Mouse (Mus musculus): ENCODE data around the gene Stk33. TPM values are rescaled to one million over a fixed set of nuclear protein-coding genes. Genes with fewer than 3 reads are reported as not detected.
"Not testable (repeated sequence)": the region's sequence is repeated elsewhere in the genome, so short reads cannot be mapped to it uniquely, and the experiment has no call there.

Stk33 gene
- total and polyA plus RNA-seq, 3 experiments, result not detected

- Histone ChIP-seq H3K27me3 (ENCODE audit: control insufficient read depth in 1 of 2, insufficient read depth in 2 of 2, low read length in 2 of 2) (no peaks in the 10 kb centered on the region; a peak in 1 of 4 replicates), H3K4me3 (ENCODE audit: control insufficient read depth in 1 of 2, insufficient read depth in 1 of 2, low read depth in 2 of 2, low read length in 2 of 2) (no peak overlapping the region), H3K4me1 (ENCODE audit: control insufficient read depth in 1 of 2, insufficient read depth in 2 of 2, low read length in 2 of 2) (no peaks in the 10 kb centered on the region), H3K79me2 (ENCODE audit: control insufficient read depth, insufficient read depth, low read length, poor library complexity) (no peaks in the 10 kb centered on the region), H3K36me3 (ENCODE audit: control insufficient read depth in 1 of 2, insufficient read depth in 2 of 2, low read length in 2 of 2) (no peaks in the 10 kb centered on the region), H3K9me3 (replicated peaks; ENCODE audit: insufficient read depth, low read length) (no peaks in the 10 kb centered on the region), H3K9ac (ENCODE audit: control insufficient read depth, low read depth, low read length, poor library complexity, severe bottlenecking) (no peak overlapping the region), H3K27ac (ENCODE audit: control insufficient read depth, low read depth, low read length) (no peak overlapping the region)
- no peak for DNase-seq (ENCODE audit: low read depth, low spot score)
- TF ChIP-seq KAT2A (conservative IDR thresholded peaks at IDR 0.05; ENCODE audit: low read depth, low read length) (no peak), CTCF (IDR thresholded peaks at IDR 0.05 in 2 of 3, conservative IDR thresholded peaks at IDR 0.05 in 1 of 3; ENCODE audit: control insufficient read depth in 1 of 3, insufficient read depth in 1 of 3, low read depth in 2 of 3, low read length in 3 of 3, poor library complexity in 1 of 3, severe bottlenecking in 1 of 3) (no peak), GABPA (IDR thresholded peaks at IDR 0.05; ENCODE audit: low read depth, low read length) (no peak), RAD21 (IDR thresholded peaks at IDR 0.05; ENCODE audit: low read depth, low read length) (no peak), MAFK (IDR thresholded peaks at IDR 0.05; ENCODE audit: borderline replicate concordance, low read depth, low read length) (no peak), GATA1 (IDR thresholded peaks at IDR 0.05; ENCODE audit: low read depth, low read length) (no peak)
Observed at GRCm38 (mm10) chr7:109399299-109399698, 39.6 kb downstream of the Stk33 start.

GRCm38 (mm10) chr7:109381131-109381530 is 57.8 kb downstream of the Stk33 start:
- H3K27me3 ChIP-seq (ENCODE audit: control insufficient read depth in 1 of 2, insufficient read depth in 2 of 2, low read length in 2 of 2), result no peaks in the 10 kb centered on the region
- no peaks in the 10 kb centered on the region for H3K9me3 ChIP-seq (replicated peaks; ENCODE audit: insufficient read depth, low read length)
- H3K4me3 ChIP-seq (ENCODE audit: control insufficient read depth in 1 of 2, insufficient read depth in 1 of 2, low read depth in 2 of 2, low read length in 2 of 2), result no peak overlapping the region
- no peak overlapping the region for H3K27ac ChIP-seq (ENCODE audit: control insufficient read depth, low read depth, low read length)
- no peaks in the 10 kb centered on the region for H3K36me3 ChIP-seq (ENCODE audit: control insufficient read depth in 1 of 2, insufficient read depth in 2 of 2, low read length in 2 of 2)
- no peaks in the 10 kb centered on the region for H3K79me2 ChIP-seq (ENCODE audit: control insufficient read depth, insufficient read depth, low read length, poor library complexity)
- no peak for DNase-seq (ENCODE audit: low read depth, low spot score)
- H3K4me1 ChIP-seq (ENCODE audit: control insufficient read depth in 1 of 2, insufficient read depth in 2 of 2, low read length in 2 of 2), result no peaks in the 10 kb centered on the region
- no peak overlapping the region for H3K9ac ChIP-seq (ENCODE audit: control insufficient read depth, low read depth, low read length, poor library complexity, severe bottlenecking)
- TF ChIP-seq USF2 (IDR thresholded peaks at IDR 0.05; ENCODE audit: borderline replicate concordance in 1 of 2, insufficient read depth in 1 of 2, low read depth in 1 of 2, low read length in 2 of 2), result no peak
- no peak for TF ChIP-seq USF1 (IDR thresholded peaks at IDR 0.05; ENCODE audit: low read depth, low read length)
- no peak for TF ChIP-seq HCFC1 (IDR thresholded peaks at IDR 0.05; ENCODE audit: low read depth, low read length)
- no peak for TF ChIP-seq SIN3A (IDR thresholded peaks at IDR 0.05; ENCODE audit: low read length)
- TF ChIP-seq POLR2A (IDR thresholded peaks at IDR 0.05; ENCODE audit: control insufficient read depth in 1 of 2, insufficient read depth in 1 of 2, low read depth in 1 of 2, low read length in 2 of 2, poor library complexity in 1 of 2), result no peak
- no peak for TF ChIP-seq SMC3 (IDR thresholded peaks at IDR 0.05; ENCODE audit: low read depth, low read length)
- no peak for TF ChIP-seq RCOR1 (IDR thresholded peaks at IDR 0.05; ENCODE audit: low read depth, low read length)
- TF ChIP-seq UBTF (IDR thresholded peaks at IDR 0.05; ENCODE audit: borderline replicate concordance, insufficient read depth, low read depth, low read length), result no peak
- no peak for TF ChIP-seq MAFK (IDR thresholded peaks at IDR 0.05; ENCODE audit: borderline replicate concordance, low read depth, low read length)

- H3K27me3 ChIP-seq (ENCODE audit: control insufficient read depth in 1 of 2, insufficient read depth in 2 of 2, low read length in 2 of 2); H3K36me3 ChIP-seq (ENCODE audit: control insufficient read depth in 1 of 2, insufficient read depth in 2 of 2, low read length in 2 of 2); H3K79me2 ChIP-seq (ENCODE audit: control insufficient read depth, insufficient read depth, low read length, poor library complexity); H3K27ac ChIP-seq (ENCODE audit: control insufficient read depth, low read depth, low read length); H3K9ac ChIP-seq (ENCODE audit: control insufficient read depth, low read depth, low read length, poor library complexity, severe bottlenecking); H3K9me3 ChIP-seq (replicated peaks; ENCODE audit: insufficient read depth, low read length); H3K4me3 ChIP-seq (ENCODE audit: control insufficient read depth in 1 of 2, insufficient read depth in 1 of 2, low read depth in 2 of 2, low read length in 2 of 2); H3K4me1 ChIP-seq (ENCODE audit: control insufficient read depth in 1 of 2, insufficient read depth in 2 of 2, low read length in 2 of 2): not testable (repeated sequence)
- DNase-seq (ENCODE audit: low read depth, low spot score), result peak; percentile 48
Observed at GRCm38 (mm10) chr7:109373556-109373955, 65.3 kb downstream of the Stk33 start.

Data from MEL (cell line).